Mouse (Mus musculus): ENCODE data around the gene Gm21887.
"Not testable (repeated sequence)": the region's sequence is repeated elsewhere in the genome, so short reads cannot be mapped to it uniquely, and the experiment has no call there.

GRCm38 (mm10) chrX:169994011-169994865 is 15.2 kb upstream of the Gm21887 start:
- not testable (repeated sequence) for TF ChIP-seq POLR2A, CTCF (IDR thresholded peaks at IDR 0.05; ENCODE audit: extremely low read depth, insufficient read depth, low read length)

All from cortical plate, adult 2 months (tissue).